Mouse (Mus musculus): ENCODE results near the gene Helt. TPM values are rescaled to one million over a fixed set of nuclear protein-coding genes. Genes with fewer than 3 reads are reported as not detected.
A peak's percentile ranks its signal among the peaks of the same experiment; 100 is the strongest.

Gene Helt
- total and polyA plus RNA-seq, 2 experiments from 2014 or later = 0.81 to 0.90 TPM

DNA sequence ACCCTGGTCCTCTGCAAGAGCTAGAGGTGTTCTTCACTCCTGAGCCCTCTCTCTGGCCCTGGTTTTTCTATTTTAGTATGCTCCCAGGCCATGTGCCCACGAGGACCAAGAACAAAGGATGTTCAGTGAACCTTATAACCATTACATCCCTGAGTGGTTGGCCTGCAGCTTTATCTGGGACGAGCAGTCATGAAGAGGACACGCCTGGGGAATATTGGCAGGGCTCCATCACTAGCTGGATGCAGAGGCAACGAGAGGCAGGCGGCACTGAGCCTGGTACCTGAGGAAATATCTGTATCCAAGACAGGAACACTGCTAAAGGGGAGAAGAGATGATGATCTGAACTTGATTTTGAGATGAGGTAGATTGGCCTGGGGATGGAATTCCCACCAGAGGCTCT, 37.3 kb upstream of the Helt start:
- ATAC-seq (no peak), DNase-seq (no peak)
- no peak overlapping the region for H3K4me2 ChIP-seq (ENCODE audit: low read depth)
- no peaks in the 10 kb centered on the region for H3K27me3 ChIP-seq (ENCODE audit: insufficient read depth, low read length)
- no peak overlapping the region for H3K9ac ChIP-seq
- TF ChIP-seq CTCF (IDR thresholded peaks at IDR 0.05; ENCODE audit: low read depth) = no peak
- no peak overlapping the region for H3K4me3 ChIP-seq (ENCODE audit: low read depth, low read length)
- H3K9me3 ChIP-seq (ENCODE audit: low read length) = no peaks in the 10 kb centered on the region
- no peaks in the 10 kb centered on the region for H3K36me3 ChIP-seq (ENCODE audit: insufficient read depth)
- 64% methylated on average over 5 of the region's 5 CpGs for WGBS
- H3K4me1 ChIP-seq (ENCODE audit: insufficient read depth) = no peaks in the 10 kb centered on the region
- no peak overlapping the region for H3K27ac ChIP-seq (ENCODE audit: low read depth, low read length)

DNA sequence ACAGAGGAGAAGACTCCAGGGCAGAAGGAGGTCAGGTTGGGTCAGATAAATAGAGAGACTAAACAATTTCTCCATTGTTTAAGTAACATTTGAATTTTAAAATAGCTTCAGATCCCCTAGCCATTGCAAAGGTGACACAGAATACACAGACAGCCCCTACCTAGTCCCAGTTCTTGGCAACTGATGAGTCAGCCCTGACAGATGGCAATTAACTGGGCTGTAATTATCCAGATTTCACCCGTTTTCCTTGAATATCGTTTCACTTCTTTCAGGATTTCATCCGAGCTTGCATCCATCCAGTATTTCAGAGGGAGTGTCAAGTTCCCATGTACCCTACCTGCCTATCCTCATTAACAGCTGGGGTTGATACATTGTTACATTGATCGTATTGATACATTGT, 34.9 kb upstream of the Helt start:
- TF ChIP-seq CTCF (IDR thresholded peaks at IDR 0.05; ENCODE audit: low read depth) = no peak
- DNase-seq = no peak
- H3K27me3 ChIP-seq (ENCODE audit: insufficient read depth, low read length) = no peaks in the 10 kb centered on the region
- H3K9ac ChIP-seq = no peak overlapping the region
- no peaks in the 10 kb centered on the region for H3K4me1 ChIP-seq (ENCODE audit: insufficient read depth)
- H3K4me2 ChIP-seq (ENCODE audit: low read depth) = no peak overlapping the region
- H3K27ac ChIP-seq (ENCODE audit: low read depth, low read length) = no peak overlapping the region
- WGBS = 35% methylated on average over 4 of the region's 4 CpGs
- H3K4me3 ChIP-seq (ENCODE audit: low read depth, low read length) = no peak overlapping the region
- H3K36me3 ChIP-seq (ENCODE audit: insufficient read depth) = no peaks in the 10 kb centered on the region
- no peaks in the 10 kb centered on the region for H3K9me3 ChIP-seq (ENCODE audit: low read length)
- ATAC-seq = no peak

DNA sequence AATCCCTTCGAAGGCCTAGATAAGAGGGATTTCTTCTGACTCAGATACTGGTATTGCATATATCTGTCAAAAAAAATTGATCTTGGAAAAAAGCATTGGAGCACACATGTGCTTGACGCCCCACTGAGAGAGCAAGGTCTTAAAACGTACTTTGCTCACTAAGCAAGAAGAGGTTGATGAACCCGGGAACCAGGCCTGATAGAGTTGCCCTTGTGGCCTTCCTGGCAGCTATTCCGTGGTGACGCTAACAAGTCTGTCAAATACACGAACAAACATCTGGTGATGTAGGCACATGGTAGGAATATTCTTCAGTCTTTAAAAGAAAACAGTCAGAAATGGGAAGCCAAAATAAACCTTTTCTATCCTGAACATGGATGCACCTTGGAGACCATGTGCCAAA, 32.8 kb upstream of the Helt start:
- WGBS = 85% methylated on average over 7 of the region's 7 CpGs

DNA sequence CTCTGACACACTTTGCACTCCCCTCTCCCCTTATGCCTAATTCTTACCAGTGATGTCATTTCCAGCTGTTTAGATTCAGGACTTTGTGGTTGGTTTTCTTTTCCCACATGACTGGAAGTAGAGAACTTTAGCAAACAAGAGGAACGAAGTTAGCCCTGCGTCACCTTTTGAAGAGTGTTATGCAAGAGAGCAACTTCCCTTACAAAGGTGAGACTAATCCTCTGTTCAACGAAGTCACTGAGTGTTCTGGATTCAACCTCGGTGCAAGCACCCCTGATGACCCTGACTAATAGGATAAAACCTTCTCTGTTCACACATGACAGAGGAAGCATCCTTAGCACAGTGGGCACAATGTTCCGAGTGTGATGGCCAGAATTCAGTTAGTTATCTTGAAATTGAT, 32.2 kb upstream of the Helt start:
- no peaks in the 10 kb centered on the region for H3K27me3 ChIP-seq (ENCODE audit: insufficient read depth, low read length)
- H3K9me3 ChIP-seq (ENCODE audit: low read length) = no peaks in the 10 kb centered on the region
- WGBS = 85% methylated on average over 5 of the region's 5 CpGs
- no peaks in the 10 kb centered on the region for H3K36me3 ChIP-seq (ENCODE audit: insufficient read depth)
- no peak for TF ChIP-seq CTCF (IDR thresholded peaks at IDR 0.05; ENCODE audit: low read depth)
- H3K4me2 ChIP-seq (ENCODE audit: low read depth) = no peak overlapping the region
- DNase-seq = no peak
- H3K4me1 ChIP-seq (ENCODE audit: insufficient read depth) = peaks cover 5% of the 10 kb centered on the region; the same call in 1 of the 2 replicates
- no peak overlapping the region for H3K4me3 ChIP-seq (ENCODE audit: low read depth, low read length)
- no peak for ATAC-seq
- no peak overlapping the region for H3K9ac ChIP-seq
- no peak overlapping the region for H3K27ac ChIP-seq (ENCODE audit: low read depth, low read length)

More for the DNA sequence above, 32.8 kb upstream of the Helt start:
- no peaks in the 10 kb centered on the region for H3K27me3 ChIP-seq (ENCODE audit: insufficient read depth, low read length)
- no peaks in the 10 kb centered on the region for H3K36me3 ChIP-seq (ENCODE audit: insufficient read depth)
- no peak overlapping the region for H3K27ac ChIP-seq (ENCODE audit: low read depth, low read length)
- H3K4me1 ChIP-seq (ENCODE audit: insufficient read depth) = peaks cover 5% of the 10 kb centered on the region; the same call in 1 of the 2 replicates
- no peak for TF ChIP-seq CTCF (IDR thresholded peaks at IDR 0.05; ENCODE audit: low read depth)
- H3K4me3 ChIP-seq (ENCODE audit: low read depth, low read length) = no peak overlapping the region
- no peak overlapping the region for H3K4me2 ChIP-seq (ENCODE audit: low read depth)
- DNase-seq (no peak), ATAC-seq (no peak)
- H3K9me3 ChIP-seq (ENCODE audit: low read length) = no peaks in the 10 kb centered on the region
- no peak overlapping the region for H3K9ac ChIP-seq

DNA sequence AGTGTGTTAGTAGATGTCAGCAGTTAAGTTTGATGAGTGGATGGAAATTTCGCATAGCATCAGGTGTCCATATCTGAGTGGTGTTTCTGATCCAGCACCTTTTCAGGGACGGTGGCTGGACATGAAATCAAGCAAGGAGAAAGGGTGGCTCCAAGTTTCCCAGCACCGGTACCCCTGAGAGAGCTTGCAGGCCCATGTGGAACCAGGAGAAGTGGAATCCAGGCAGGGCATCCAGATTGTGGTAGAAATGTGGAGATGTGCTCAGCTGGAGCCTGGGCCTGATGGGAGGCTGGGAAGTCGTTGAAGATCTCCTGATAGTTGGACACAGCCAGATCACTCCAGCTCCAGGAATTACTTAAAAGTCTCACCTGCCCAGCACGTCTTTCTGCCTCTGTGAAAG, 30.2 kb upstream of the Helt start:
- no peaks in the 10 kb centered on the region for H3K27me3 ChIP-seq (ENCODE audit: insufficient read depth, low read length)
- H3K4me3 ChIP-seq (ENCODE audit: low read depth, low read length) = no peak overlapping the region
- ATAC-seq (no peak), DNase-seq (no peak)
- 89% methylated on average over 5 of the region's 5 CpGs for WGBS
- TF ChIP-seq CTCF (IDR thresholded peaks at IDR 0.05; ENCODE audit: low read depth) = no peak
- no peak overlapping the region for H3K27ac ChIP-seq (ENCODE audit: low read depth, low read length)
- H3K4me2 ChIP-seq (ENCODE audit: low read depth) = no peak overlapping the region
- H3K9me3 ChIP-seq (ENCODE audit: low read length) = no peaks in the 10 kb centered on the region
- H3K36me3 ChIP-seq (ENCODE audit: insufficient read depth) = no peaks in the 10 kb centered on the region
- peaks cover 5% of the 10 kb centered on the region; the same call in 1 of the 2 replicates for H3K4me1 ChIP-seq (ENCODE audit: insufficient read depth)
- H3K9ac ChIP-seq = no peak overlapping the region

DNA sequence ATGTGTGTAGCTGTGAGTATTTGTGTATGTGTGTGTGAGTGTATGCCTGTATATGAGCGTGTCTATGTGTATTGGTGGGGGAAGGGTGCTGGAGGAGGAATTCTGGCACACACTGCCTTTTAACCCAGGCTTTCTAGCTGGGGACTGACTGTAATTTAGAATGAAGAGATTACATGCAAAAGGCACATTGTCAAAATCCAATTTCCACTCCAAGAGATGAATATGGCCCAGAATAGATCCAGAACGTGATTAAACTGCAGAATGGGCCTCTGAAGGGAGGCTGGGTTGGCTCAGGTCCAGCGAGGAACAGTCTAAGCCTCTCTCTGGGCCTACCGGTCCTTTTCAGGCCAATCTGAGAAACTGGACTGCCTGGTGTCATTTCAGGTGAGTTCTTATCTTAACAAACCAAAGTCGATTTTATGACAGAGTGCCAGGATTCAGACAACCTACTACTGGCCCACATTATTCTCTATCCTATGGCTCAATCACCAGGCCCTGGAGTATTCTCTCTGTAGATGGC, 29.3 kb upstream of the Helt start:
- peak; percentile 60 for DNase-seq
- H3K27ac ChIP-seq (ENCODE audit: low read depth, low read length) = no peak overlapping the region
- no peaks in the 10 kb centered on the region for H3K27me3 ChIP-seq (ENCODE audit: insufficient read depth, low read length)
- no peaks in the 10 kb centered on the region for H3K36me3 ChIP-seq (ENCODE audit: insufficient read depth)
- no peak overlapping the region for H3K9ac ChIP-seq
- WGBS = 46% methylated on average over 5 of the region's 5 CpGs
- peaks cover 5% of the 10 kb centered on the region; the same call in 1 of the 2 replicates for H3K4me1 ChIP-seq (ENCODE audit: insufficient read depth)
- ATAC-seq = peak; percentile 77
- H3K9me3 ChIP-seq (ENCODE audit: low read length) = no peaks in the 10 kb centered on the region
- H3K4me2 ChIP-seq (ENCODE audit: low read depth) = no peak overlapping the region
- TF ChIP-seq CTCF (IDR thresholded peaks at IDR 0.05; ENCODE audit: low read depth) = no peak
- H3K4me3 ChIP-seq (ENCODE audit: low read depth, low read length) = no peak overlapping the region

DNA sequence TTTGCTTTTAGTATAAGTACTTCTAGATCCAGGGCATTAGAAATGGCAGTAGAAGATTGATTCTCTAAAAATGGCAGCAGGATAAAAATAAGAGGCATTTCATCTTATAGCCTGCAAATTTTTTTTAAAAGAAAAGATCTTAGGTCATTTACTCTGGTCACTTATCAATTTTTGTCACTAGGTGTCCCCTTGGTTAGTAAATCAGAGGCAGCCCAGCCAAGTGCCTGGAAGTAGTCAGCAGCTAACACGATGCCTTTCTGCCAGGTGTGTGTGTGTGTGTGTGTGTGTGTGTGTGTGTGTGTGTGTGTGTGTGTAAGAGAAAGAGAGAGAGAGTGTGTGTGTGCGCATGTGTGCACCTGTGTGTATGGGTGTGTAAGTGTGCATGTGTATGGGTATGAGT, 28.4 kb upstream of the Helt start:
- Histone ChIP-seq H3K27ac (ENCODE audit: low read depth, low read length) (no peak overlapping the region), H3K9ac (no peak overlapping the region), H3K27me3 (ENCODE audit: insufficient read depth, low read length) (no peaks in the 10 kb centered on the region), H3K4me2 (ENCODE audit: low read depth) (no peak overlapping the region), H3K36me3 (ENCODE audit: insufficient read depth) (no peaks in the 10 kb centered on the region), H3K9me3 (ENCODE audit: low read length) (no peaks in the 10 kb centered on the region), H3K4me1 (ENCODE audit: insufficient read depth) (peaks cover 5% of the 10 kb centered on the region; the same call in 1 of the 2 replicates), H3K4me3 (ENCODE audit: low read depth, low read length) (no peak overlapping the region)
- DNase-seq (no peak), ATAC-seq (no peak)
- WGBS = 75% methylated on average over 2 of the region's 2 CpGs
- peak; percentile 7; the same call in 1 of the 2 replicates for TF ChIP-seq CTCF (IDR thresholded peaks at IDR 0.05; ENCODE audit: low read depth)

Measured in forebrain, postnatal 0 days (tissue).